Mouse (Mus musculus): ENCODE measurements around the gene Rasl12. TPM values are rescaled to one million over a fixed set of nuclear protein-coding genes. Genes with fewer than 3 reads are reported as not detected.

The Rasl12 gene
- polyA plus RNA-seq, 1 experiment, result 4.4 TPM

DNA sequence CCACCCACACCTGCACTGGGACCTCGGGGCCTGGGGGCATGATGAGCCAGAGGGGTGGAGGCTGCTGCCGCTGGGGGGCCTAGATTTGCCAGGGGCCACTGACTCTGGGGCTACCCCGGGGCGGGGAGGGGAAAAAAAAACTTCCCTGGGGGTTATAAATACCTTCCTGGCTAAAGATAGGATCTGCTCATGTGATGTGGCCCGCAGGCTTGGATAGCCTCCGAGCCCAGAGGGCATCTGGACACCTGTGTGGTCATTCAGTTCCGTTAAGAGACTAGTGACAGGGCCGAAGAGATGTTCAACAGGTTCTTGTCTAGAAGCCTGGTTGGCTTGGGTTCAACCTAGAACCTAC, 6.7 kb upstream of the Rasl12 start, which contains the start of gene Kbtbd13:
TSS of gene Kbtbd13 (minus strand) at position 40 of the 352 bp plus-strand sequence.
- no peaks in the 10 kb centered on the region for H3K4me1 ChIP-seq (ENCODE audit: control insufficient read depth, insufficient read depth, low read length)
- TF ChIP-seq POLR2A (IDR thresholded peaks at IDR 0.05; ENCODE audit: extremely low read depth, insufficient read depth, low read length) (no peak), CTCF (IDR thresholded peaks at IDR 0.05; ENCODE audit: extremely low read depth, insufficient read depth, low read length) (no peak)
- H3K27ac ChIP-seq (ENCODE audit: insufficient read depth, low read length), result no peak within 1 kb of the TSS
- no peak within 1 kb of the TSS for H3K4me3 ChIP-seq (ENCODE audit: insufficient read depth, low read length)

GRCm38 (mm10) chr9:65392638-65393364, 5.5 kb upstream of the Rasl12 start:
- Histone ChIP-seq H3K4me1 (ENCODE audit: control insufficient read depth, insufficient read depth, low read length) (no peaks in the 10 kb centered on the region), H3K4me3 (ENCODE audit: insufficient read depth, low read length) (no peak overlapping the region), H3K27ac (ENCODE audit: insufficient read depth, low read length) (no peak overlapping the region)
- TF ChIP-seq CTCF (IDR thresholded peaks at IDR 0.05; ENCODE audit: extremely low read depth, insufficient read depth, low read length) (peak; percentile 75), POLR2A (IDR thresholded peaks at IDR 0.05; ENCODE audit: extremely low read depth, insufficient read depth, low read length) (no peak)

DNA sequence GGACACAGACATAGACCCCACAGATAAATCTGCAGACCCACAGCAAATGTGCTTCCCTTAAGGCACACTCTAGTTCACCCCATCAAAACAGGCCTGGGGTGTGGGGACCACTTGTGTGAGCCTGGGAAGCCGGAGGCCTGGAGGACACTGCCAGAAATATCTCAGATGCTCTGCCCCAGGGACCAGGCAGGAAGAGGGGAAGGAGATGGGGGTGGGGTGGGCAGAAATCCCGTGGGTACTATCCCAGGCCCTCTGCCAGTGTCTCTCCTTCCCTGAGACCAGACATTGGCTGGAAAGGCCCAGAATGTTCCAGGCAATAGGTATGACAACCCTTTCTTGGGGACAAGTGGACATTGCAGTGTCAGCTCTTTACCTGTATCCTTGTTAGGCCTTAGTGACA, 4.7 kb upstream of the Rasl12 start:
- H3K27ac ChIP-seq (ENCODE audit: insufficient read depth, low read length), result no peak overlapping the region
- H3K4me1 ChIP-seq (ENCODE audit: control insufficient read depth, insufficient read depth, low read length), result peaks cover 2% of the 10 kb centered on the region; the same call in 1 of the 2 replicates
- H3K4me3 ChIP-seq (ENCODE audit: insufficient read depth, low read length), result no peak overlapping the region
- TF ChIP-seq POLR2A (IDR thresholded peaks at IDR 0.05; ENCODE audit: extremely low read depth, insufficient read depth, low read length) (no peak), CTCF (IDR thresholded peaks at IDR 0.05; ENCODE audit: extremely low read depth, insufficient read depth, low read length) (no peak)

- Histone ChIP-seq H3K4me3 (ENCODE audit: insufficient read depth, low read length) (no peak overlapping the region), H3K4me1 (ENCODE audit: control insufficient read depth, insufficient read depth, low read length) (peaks cover 2% of the 10 kb centered on the region; the same call in 1 of the 2 replicates), H3K27ac (ENCODE audit: insufficient read depth, low read length) (no peak overlapping the region)
- no peak for TF ChIP-seq CTCF (IDR thresholded peaks at IDR 0.05; ENCODE audit: extremely low read depth, insufficient read depth, low read length)
- no peak for TF ChIP-seq POLR2A (IDR thresholded peaks at IDR 0.05; ENCODE audit: extremely low read depth, insufficient read depth, low read length)
Observed at GRCm38 (mm10) chr9:65394360-65394759, 3.9 kb upstream of the Rasl12 start.

GRCm38 (mm10) chr9:65399934-65400333, 1.6 kb downstream of the Rasl12 start:
- no peak for TF ChIP-seq CTCF (IDR thresholded peaks at IDR 0.05; ENCODE audit: extremely low read depth, insufficient read depth, low read length)
- no peak for TF ChIP-seq POLR2A (IDR thresholded peaks at IDR 0.05; ENCODE audit: extremely low read depth, insufficient read depth, low read length)
- Histone ChIP-seq H3K27ac (ENCODE audit: insufficient read depth, low read length) (no peak overlapping the region), H3K4me3 (ENCODE audit: insufficient read depth, low read length) (no peak overlapping the region), H3K4me1 (ENCODE audit: control insufficient read depth, insufficient read depth, low read length) (peaks cover 4% of the 10 kb centered on the region; the same call in 1 of the 2 replicates)

- Histone ChIP-seq H3K4me1 (ENCODE audit: control insufficient read depth, insufficient read depth, low read length) (peaks cover 1% of the 10 kb centered on the region; the same call in 1 of the 2 replicates), H3K4me3 (ENCODE audit: insufficient read depth, low read length) (no peak overlapping the region), H3K27ac (ENCODE audit: insufficient read depth, low read length) (no peak overlapping the region)
- TF ChIP-seq CTCF (IDR thresholded peaks at IDR 0.05; ENCODE audit: extremely low read depth, insufficient read depth, low read length), result no peak
- TF ChIP-seq POLR2A (IDR thresholded peaks at IDR 0.05; ENCODE audit: extremely low read depth, insufficient read depth, low read length), result no peak
Observed at GRCm38 (mm10) chr9:65404331-65405183, 6.3 kb downstream of the Rasl12 start.

GRCm38 (mm10) chr9:65405184-65405449, 6.8 kb downstream of the Rasl12 start:
- Histone ChIP-seq H3K27ac (ENCODE audit: insufficient read depth, low read length) (no peak overlapping the region), H3K4me1 (ENCODE audit: control insufficient read depth, insufficient read depth, low read length) (peaks cover 1% of the 10 kb centered on the region; the same call in 1 of the 2 replicates), H3K4me3 (ENCODE audit: insufficient read depth, low read length) (no peak overlapping the region)
- TF ChIP-seq POLR2A (IDR thresholded peaks at IDR 0.05; ENCODE audit: extremely low read depth, insufficient read depth, low read length) (no peak), CTCF (IDR thresholded peaks at IDR 0.05; ENCODE audit: extremely low read depth, insufficient read depth, low read length) (no peak)

DNA sequence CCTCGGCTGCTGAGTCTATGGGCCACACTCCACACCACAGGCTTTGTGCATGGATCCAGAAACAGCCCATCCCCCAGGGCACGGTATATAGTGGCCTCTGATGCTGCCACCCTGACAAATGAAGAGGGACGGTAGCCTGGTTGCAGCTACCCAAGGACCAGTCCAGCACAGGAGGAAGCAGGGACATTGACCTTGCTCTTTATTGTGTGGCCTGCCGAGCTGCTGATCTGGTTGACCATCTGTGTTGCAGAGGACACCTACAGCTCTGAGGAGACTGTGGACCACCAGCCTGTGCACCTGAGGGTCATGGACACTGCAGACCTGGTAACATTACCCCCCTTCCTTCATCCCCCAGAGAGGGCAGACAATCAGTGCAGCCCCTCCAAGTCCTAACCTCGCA, 9.0 kb downstream of the Rasl12 start:
- TF ChIP-seq POLR2A (IDR thresholded peaks at IDR 0.05; ENCODE audit: extremely low read depth, insufficient read depth, low read length) (no peak), CTCF (IDR thresholded peaks at IDR 0.05; ENCODE audit: extremely low read depth, insufficient read depth, low read length) (no peak)

DNA sequence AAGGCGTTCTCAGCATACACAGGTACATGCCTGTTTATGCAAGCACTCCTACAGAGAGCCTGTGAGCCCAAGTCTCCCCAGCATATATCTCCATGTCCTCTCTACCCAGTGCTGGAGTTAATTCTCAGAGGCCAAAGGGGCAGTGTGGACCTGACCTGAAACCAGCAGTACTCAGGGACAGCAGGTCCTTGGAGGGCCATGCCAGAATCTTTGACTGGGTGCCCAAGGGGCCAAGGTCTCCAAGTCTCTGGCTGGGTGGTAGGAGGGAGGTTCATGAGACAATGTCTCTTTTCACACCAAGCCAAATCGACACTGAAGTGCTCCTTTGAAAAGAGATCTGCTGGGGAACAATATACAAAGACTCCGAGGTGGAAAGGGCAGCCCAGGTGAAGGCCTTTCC, 9.6 kb downstream of the Rasl12 start:
- Histone ChIP-seq H3K4me3 (ENCODE audit: insufficient read depth, low read length) (no peak overlapping the region), H3K27ac (ENCODE audit: insufficient read depth, low read length) (no peak overlapping the region), H3K4me1 (ENCODE audit: control insufficient read depth, insufficient read depth, low read length) (peaks cover 1% of the 10 kb centered on the region; the same call in 1 of the 2 replicates)
- TF ChIP-seq CTCF (IDR thresholded peaks at IDR 0.05; ENCODE audit: extremely low read depth, insufficient read depth, low read length), result no peak
- TF ChIP-seq POLR2A (IDR thresholded peaks at IDR 0.05; ENCODE audit: extremely low read depth, insufficient read depth, low read length), result no peak

More for the DNA sequence above, 9.0 kb downstream of the Rasl12 start:
- Histone ChIP-seq H3K4me3 (ENCODE audit: insufficient read depth, low read length) (no peak overlapping the region), H3K4me1 (ENCODE audit: control insufficient read depth, insufficient read depth, low read length) (peaks cover 1% of the 10 kb centered on the region; the same call in 1 of the 2 replicates), H3K27ac (ENCODE audit: insufficient read depth, low read length) (no peak overlapping the region)

All from cortical plate, adult 2 months (tissue).